Mouse (Mus musculus): ENCODE measurements around the gene Jun. TPM values are rescaled to one million over a fixed set of nuclear protein-coding genes. Genes with fewer than 3 reads are reported as not detected.
A peak's percentile ranks its signal among the peaks of the same experiment; 100 is the strongest.

Jun gene
- total RNA-seq, 2 experiments from 2014 or later = 15.6 to 167 TPM

DNA sequence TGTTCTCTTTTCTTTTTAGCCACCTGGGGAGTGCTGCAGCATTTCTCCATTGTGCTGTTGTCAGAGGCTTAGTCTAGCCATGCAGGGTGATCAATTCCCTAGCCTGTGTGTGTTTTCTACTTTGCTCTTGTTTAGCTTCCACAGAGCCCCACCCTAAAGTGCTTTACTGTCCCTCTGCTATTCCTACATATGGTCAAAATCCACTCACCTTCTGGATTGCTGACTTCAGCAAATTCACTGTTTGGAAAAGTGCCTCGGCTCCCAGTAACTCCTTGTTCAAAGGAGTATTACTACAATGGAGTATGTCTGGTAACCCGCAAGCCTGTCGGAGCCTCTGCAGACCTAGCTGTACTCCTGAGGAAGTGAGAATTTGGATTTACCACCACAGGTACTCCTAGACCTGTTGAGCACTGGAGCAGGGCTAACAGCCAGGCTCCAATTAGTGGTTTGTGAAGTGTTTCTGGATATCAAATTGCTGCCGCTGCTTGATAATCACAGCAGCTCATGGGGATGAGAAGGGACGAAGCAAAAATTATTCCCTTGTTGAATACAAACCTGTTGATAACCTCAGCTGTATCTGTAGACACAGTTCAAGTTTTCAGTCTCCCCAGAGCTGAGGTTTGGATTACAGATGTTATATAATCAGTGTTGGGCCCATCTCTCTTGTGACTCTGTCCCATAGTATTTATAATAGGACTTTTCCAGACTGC, 3.8 kb downstream of the Jun start:
- no peak for ATAC-seq (replicated peaks; ENCODE audit: low FRiP score, low TSS enrichment, poor library complexity, severe bottlenecking)

- 0 out of 2 replicates have a peak, but pooled peaks have one; percentile 36 for ATAC-seq (replicated peaks; ENCODE audit: low FRiP score, low TSS enrichment, poor library complexity, severe bottlenecking)
Observed at GRCm38 (mm10) chr4:95045133-95045532, 6.9 kb downstream of the Jun start.

DNA sequence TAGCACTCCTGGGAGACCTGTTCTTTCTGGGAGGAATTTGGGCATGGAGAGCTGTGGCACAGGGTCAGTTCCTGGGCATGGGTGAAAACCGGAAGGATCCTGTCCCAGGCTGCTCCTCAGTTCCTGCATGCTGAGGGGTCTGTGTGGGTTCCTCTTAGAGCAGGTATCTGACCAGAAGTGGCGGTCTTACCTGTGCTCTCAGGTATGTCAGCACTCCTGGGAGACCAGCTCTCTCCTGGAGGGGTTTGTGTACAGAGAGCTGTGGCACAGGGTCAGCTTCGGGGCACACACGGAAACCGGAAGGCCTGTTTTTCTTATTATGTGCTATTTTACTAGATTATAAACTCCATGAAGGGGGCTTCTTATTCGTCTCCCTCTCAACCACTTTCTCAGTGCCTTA, 7.3 kb downstream of the Jun start:
- no peak for ATAC-seq (replicated peaks; ENCODE audit: low FRiP score, low TSS enrichment, poor library complexity, severe bottlenecking)

DNA sequence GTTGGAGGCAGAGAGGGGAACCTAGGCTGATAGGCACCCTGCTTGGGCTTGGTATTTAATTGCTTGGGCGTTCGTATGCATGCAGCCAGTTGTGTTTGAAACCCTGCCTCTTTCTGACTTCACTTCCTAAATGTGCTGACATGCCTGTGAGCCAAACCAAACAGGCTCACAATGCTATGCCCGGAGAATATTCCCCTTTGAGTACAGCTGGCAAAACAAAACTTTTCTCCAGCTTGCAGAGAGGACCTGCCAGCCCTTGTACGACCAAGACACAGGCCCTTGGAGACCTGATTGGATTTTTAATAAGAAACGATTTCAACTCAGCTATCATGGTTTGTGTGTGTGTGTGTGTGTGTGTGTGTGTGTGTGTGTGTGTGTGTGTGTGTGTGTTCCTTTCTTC, 14.0 kb downstream of the Jun start:
- no peak for ATAC-seq (replicated peaks; ENCODE audit: low FRiP score, low TSS enrichment, poor library complexity, severe bottlenecking)

DNA sequence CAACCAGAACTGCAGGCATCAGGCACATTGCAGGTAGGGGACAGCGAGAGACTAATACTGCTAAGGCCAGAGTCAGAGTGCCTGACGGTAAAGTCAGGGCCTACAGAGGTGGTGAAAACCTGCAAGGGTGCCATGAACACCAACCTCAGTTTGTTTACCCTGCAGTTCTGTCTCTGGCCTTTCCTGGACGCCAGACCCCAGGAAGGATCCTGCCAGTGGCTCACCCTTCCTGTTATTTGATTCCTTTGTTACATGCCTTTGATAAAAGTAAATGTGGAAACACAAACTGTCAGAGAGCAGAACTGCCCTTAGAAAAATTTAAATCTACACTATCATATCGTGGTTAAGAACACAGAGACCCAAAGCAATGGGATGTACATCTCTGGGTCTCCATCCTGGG, 20.9 kb downstream of the Jun start:
- no peak for ATAC-seq (replicated peaks; ENCODE audit: low FRiP score, low TSS enrichment, poor library complexity, severe bottlenecking)

DNA sequence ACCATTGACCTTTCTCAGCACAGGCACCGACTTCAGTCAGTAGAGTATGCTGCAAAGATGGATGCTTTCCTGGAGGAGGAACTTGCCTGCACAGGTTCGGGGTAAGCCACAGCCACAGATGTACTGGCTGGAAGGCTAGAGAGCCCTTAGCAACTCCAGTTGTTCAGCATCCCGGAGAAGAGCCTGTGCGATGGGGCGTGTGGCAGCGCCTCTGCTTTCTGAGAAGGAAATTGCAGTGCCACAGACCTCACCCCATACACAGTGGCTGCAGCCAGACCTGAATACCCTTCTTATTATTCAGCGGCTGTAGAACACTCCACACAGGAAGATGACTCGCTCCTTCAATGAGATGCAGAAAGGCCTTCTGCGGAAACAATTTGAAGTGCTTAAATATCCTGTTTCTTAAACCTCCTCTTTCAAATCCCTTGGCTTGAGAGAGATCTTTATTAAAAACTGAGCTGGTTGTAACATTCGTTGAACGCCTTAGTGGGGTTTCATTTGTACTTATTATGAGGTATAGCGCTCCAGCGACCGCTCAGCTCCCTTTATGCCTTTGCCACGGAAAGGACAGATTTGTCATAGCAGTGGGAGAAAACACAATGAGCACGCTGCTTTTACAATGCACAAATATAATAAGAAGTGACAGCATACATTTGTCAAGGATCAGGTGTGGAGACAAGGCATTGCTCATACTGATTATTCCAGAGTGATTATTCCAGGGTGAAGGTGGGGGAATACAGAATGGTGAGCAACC, 26.0 kb downstream of the Jun start:
- no peak for ATAC-seq (replicated peaks; ENCODE audit: low FRiP score, low TSS enrichment, poor library complexity, severe bottlenecking)

DNA sequence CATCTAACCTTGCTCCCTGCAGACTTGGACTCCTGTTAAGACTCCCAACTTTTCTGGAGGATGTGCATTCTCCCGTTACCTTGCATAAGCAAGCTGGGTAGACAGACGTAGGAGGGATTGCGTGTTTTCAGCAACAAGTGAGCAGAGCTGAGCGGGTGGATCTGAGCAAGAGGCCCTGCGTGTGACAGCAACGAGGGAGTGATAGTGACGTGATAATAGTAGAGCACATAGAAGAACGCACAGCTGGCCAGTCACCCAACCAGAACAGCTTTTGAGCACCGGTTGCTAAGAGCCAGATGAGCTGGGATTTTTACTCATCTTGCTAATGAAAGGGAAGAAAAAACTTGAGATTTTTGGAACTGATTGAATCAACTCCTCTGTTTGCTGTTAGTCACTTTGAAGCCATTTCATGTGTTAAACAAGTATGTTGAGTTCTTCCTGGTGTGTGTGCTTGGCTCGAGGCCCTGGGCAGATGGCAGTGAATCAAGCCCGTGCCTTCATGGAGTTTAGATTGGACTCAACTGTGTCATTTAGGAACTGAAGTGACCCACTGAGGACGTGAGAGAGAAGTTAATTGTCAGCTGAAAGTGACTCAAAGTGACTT, 28.6 kb downstream of the Jun start:
- no peak for ATAC-seq (replicated peaks; ENCODE audit: low FRiP score, low TSS enrichment, poor library complexity, severe bottlenecking)

DNA sequence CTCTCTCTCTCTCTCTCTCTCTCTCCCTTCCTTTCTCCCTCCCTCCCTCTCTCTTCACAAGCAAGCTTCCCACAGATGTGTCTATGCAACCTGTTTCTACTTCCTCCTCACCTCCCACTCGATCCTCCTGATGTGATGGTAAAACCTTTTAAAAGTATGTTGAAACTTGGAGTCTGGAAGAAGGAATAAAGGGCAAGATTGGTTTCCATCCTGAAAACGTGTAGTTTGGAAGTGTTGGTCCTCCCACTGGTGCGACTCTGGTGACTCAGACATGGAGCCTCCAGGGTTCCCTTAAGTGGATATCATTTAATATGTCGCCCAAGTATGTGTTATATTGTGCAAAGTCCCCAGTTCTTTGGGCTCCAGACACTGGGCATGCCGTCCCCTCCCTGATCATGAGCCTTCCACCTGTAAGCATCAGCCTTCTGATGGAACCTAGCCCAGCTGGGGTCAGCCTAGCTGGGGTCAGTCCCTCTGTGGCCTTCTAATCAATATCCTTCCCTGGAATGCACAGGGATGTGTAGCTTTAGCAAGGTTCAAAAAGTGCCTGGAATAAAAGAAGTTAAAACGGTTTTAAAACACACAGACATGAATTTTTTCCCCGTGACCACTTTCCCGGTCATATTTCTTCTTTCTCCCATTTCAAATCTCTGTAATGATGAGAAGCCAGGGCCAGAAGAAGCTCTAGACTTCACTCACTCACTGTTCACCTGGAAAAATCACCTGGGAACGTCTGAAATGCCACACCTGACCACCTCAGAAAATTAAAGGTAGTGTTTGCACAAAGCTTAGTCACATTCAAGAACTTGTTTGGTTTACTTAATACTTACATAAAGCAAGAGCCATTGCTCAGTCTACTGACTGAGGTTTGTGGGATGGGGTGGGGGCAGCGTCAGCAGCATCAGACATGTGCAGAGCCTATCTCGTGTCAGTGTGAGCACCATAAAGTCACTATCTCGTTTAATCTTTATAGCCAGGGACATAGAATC, 30.1 kb downstream of the Jun start:
- ATAC-seq (replicated peaks; ENCODE audit: low FRiP score, low TSS enrichment, poor library complexity, severe bottlenecking) = 0 out of 2 replicates have a peak, but pooled peaks have one; percentile 37

GRCm38 (mm10) chr4:95020201-95020600, 31.8 kb downstream of the Jun start:
- no peak for ATAC-seq (replicated peaks; ENCODE audit: low FRiP score, low TSS enrichment, poor library complexity, severe bottlenecking)

DNA sequence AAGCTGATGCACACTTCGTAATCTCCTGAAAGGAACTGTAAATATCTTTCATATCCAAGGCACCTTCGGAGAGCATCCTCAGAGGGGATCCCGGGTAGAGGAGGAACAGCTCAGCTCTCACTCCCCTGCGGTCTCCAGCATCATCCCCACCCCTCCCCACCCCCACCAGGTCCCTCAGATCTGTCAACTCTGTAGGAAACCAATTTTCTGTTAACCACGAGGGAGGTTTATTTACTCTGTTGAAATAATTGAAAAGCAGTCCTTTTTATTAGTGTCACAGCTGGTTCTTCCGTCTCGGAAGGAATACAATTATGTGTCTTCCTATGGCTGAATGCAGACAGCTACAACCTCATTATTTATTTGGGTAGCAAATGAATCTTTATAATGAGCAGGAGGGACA, 33.8 kb downstream of the Jun start:
- ATAC-seq (replicated peaks; ENCODE audit: low FRiP score, low TSS enrichment, poor library complexity, severe bottlenecking) = no peak

DNA sequence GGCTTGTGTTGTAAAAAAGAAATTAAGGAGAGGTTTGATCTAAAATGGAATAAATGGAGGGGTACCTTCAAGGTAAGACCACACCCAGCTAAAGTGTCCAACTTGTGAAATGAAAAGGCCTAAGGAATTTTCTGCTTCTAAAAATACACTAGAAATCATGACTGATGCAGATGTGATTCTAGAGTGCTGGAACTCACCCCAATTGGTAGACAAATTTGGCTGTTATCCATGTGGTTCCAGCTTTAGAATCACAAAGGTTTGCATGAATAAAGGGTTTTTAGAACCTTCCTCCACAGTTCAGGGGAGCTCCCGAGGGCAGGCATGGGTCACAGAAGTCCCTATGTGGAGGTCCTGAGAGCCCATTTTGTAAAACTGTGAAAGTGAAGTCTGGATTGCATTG, 39.3 kb downstream of the Jun start:
- ATAC-seq (replicated peaks; ENCODE audit: low FRiP score, low TSS enrichment, poor library complexity, severe bottlenecking) = no peak

- no peak for ATAC-seq (replicated peaks; ENCODE audit: low FRiP score, low TSS enrichment, poor library complexity, severe bottlenecking)
Observed at GRCm38 (mm10) chr4:95012256-95012655, 39.8 kb downstream of the Jun start.

DNA sequence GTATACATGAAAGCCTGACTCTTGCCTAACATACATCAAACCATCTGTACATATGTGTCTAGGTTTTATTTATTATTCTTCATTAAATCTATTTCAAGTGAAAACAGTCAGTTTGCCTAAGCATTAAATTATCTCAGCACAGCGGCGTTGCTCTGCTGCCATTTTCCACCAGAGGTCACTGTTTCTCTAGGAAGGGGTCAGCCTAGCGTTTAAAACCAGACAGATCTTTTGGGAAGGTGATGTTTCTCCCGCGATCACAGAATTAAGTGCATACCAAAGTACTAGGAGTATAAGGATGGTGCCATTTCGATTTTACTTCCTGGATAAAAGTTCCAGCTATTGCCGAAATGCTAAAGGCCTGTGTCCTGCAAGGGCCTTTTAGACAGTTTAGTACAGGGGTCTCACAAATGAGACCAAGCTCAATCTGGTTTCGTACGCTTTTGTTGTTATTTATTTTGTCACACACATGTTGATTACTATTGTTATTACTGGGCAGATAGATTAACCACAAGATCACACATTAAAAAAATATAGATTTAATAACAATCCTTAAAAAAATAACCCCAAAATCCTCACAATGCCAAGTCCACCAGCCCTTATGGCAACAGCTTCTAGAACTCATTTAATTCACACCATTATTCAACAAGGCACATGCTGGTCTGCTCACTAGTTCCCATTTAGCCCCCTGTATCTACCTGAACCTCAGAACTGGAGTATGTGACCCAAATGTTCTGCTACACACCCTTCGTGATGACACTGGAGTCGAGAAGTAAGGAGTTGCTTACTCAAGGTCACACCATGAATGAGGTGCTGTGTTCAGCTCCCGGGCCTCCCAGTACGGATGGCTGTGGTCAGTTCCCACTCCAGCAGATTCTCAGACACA, 43.6 kb downstream of the Jun start:
- peak; percentile 84 for ATAC-seq (replicated peaks; ENCODE audit: low FRiP score, low TSS enrichment, poor library complexity, severe bottlenecking)

GRCm38 (mm10) chr4:95007759-95008158, 44.3 kb downstream of the Jun start:
- ATAC-seq (replicated peaks; ENCODE audit: low FRiP score, low TSS enrichment, poor library complexity, severe bottlenecking) = no peak

GRCm38 (mm10) chr4:95005251-95005830, 46.7 kb downstream of the Jun start:
- ATAC-seq (replicated peaks; ENCODE audit: low FRiP score, low TSS enrichment, poor library complexity, severe bottlenecking) = no peak

DNA sequence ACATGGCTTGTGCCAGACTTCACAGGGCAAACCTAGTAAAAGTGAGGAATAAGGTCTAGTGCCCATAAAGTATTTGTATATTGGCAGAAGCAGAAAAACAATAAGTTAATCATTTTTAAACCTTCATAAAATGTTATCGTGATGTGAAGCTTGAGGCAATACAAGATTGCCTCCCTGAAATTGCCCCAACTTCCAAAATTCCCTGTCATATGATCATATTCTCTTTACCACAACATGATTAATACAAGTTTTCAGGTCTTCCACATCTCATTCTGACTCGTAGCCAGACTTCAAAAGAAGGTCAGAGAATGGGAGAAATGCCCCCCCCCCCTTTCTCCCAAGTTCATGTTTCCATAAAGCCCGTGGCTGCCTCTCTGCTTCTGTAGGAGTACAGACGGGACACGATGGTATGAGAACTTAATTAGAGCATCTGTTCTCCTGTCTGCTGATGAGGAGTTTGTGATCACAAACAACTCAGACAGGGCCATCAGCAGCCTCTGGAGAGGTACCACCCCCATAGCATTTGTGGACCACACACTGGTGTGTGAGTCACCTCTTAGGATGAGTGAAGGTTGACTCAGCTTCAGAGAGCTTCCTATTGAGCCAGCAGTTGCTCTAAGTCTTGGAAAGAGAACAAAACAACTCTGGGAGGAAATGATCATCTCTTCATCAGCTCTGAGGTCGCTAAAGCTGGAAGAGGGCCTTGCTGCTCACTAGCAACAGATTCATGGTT, 50.8 kb downstream of the Jun start:
- ATAC-seq (replicated peaks; ENCODE audit: low FRiP score, low TSS enrichment, poor library complexity, severe bottlenecking) = no peak

DNA sequence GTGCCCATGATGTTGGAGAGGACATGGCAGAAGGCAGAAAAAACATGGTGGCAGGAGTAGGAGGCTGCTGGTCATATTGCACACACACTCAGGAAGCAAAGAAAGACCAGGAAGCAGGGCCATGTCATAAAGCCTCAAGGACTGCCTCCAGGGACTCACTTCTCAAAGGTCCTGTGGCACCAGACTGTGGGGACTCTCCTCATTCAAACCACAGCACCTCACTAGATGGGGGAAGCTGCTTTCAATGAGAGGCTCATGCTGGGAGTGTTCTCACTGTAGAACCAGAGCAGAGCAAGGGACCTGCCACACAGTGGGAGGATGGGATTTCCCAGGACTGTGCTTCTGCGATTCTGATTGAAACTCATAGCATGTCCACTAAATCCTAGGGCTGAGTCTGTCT, 51.9 kb downstream of the Jun start:
- ATAC-seq (replicated peaks; ENCODE audit: low FRiP score, low TSS enrichment, poor library complexity, severe bottlenecking) = no peak

DNA sequence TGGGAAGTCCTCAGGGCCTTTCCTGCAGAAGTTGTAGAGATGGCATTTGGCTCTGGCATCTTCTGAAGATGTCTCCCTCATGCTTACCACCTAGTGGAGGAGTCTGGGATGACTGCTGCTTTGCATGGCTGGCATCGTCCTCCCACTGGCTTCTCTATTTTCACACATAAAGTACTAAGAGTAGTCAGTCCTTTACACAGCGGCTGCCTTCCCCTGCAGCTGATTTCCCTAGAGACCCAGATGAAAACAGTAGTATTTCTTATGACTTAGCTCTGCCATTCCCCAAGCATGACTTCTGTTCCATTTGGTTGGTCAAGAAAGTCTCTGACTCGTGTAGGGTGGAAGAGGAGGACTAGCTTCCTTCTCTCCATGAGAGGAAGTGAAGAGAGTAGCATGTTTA, 52.8 kb downstream of the Jun start:
- ATAC-seq (replicated peaks; ENCODE audit: low FRiP score, low TSS enrichment, poor library complexity, severe bottlenecking) = peak; percentile 94
